Mouse (Mus musculus): ENCODE measurements around the gene Myh3. TPM values are rescaled to one million over a fixed set of nuclear protein-coding genes. Genes with fewer than 3 reads are reported as not detected.

Gene Myh3
- polyA plus RNA-seq, 1 experiment from 2014 or later = 0.04 TPM

DNA sequence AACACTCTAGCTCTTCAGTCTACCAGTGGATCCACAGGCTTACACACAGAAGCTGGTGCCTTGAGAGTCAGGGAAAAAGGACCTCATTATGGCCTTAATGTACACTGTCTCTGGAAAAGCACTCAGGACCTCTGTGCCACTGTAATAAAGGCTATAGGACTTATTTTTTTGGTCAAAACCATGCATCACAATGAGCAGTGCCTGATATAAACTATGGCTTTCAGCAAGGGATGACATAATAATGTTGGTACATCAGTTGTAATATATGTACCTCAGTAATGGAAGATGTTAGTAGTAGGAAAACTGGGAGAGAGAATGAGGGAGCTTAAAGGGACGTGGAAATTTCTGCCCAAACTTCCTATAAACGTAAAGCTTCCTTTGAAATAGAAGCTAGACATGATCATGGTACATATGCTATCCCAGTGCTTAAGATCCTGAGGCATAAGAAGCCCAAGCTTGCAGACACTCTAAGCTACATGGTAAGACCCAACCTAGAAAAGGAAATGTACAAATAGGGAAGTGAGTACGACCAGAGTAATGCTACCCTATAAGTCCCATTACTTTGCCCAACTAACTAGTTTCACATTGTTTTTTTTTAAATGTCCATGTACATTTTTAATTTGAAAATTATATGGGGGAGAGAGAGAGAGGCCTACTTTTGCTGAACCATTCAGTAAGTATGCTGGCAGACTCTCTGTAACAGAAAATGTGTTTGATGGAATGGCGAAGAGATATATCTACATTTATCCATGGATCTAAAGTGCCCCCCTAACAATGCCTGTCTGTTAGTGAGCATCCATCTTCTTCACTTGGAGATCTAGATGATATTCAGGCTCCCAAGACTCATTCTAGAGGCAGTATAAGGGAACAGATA is 68.5 kb downstream of the Myh3 start:
- H3K9me3 ChIP-seq (replicated peaks; ENCODE audit: control insufficient read depth, low read length) = no peaks in the 10 kb centered on the region
- no peak overlapping the region for H3K27ac ChIP-seq (ENCODE audit: low read depth, low read length)
- H3K4me3 ChIP-seq (ENCODE audit: low read depth, low read length) = no peak overlapping the region
- H3K4me2 ChIP-seq (ENCODE audit: low read length) = no peak overlapping the region
- no peak overlapping the region for H3K9ac ChIP-seq (ENCODE audit: low read length)
- no peak for ATAC-seq
- no peaks in the 10 kb centered on the region for H3K4me1 ChIP-seq (ENCODE audit: control insufficient read depth, insufficient read depth, low read length)
- no peaks in the 10 kb centered on the region for H3K36me3 ChIP-seq (ENCODE audit: control insufficient read depth, insufficient read depth, low read length)
- WGBS = 93% methylated on average over 4 of the region's 4 CpGs
- no peak for DNase-seq (ENCODE audit: low spot score)
- no peaks in the 10 kb centered on the region for H3K27me3 ChIP-seq (replicated peaks; ENCODE audit: control insufficient read depth, insufficient read depth, low read length)

DNA sequence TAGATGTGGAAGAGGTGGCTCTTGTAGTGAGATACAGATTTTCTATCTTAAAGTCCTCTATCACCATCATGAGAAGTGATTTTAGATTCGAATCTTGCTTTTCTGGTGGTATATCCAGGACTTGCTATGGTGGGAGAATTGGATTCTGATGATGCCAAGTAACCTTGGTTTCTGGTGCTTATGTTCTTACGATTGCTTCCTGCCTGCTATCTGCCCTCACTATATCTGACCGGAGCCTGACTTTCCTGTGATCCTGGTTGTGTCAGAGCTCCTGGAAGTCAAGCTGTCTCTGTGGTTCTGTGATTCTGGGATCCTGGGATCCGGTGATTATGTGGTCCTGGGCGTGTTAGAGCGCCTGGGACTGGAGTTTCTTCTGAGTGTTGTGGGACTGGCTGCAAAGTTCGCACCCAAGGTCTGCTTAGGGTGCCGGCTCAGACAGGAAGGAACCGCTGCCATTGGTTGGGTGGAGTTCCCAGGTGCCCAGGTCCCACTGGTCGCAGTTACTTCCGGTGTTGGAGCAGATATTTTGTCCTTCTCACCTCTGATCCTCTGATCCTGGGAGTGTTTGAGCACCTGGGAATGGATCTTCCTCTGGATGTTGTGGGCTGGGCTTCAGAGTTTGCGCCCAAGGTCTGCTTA is 69.3 kb downstream of the Myh3 start:
- Histone ChIP-seq H3K36me3 (ENCODE audit: control insufficient read depth, insufficient read depth, low read length) (no peaks in the 10 kb centered on the region), H3K27ac (ENCODE audit: low read depth, low read length) (no peak overlapping the region), H3K4me3 (ENCODE audit: low read depth, low read length) (no peak overlapping the region), H3K4me2 (ENCODE audit: low read length) (no peak overlapping the region), H3K27me3 (replicated peaks; ENCODE audit: control insufficient read depth, insufficient read depth, low read length) (no peaks in the 10 kb centered on the region), H3K9me3 (replicated peaks; ENCODE audit: control insufficient read depth, low read length) (no peaks in the 10 kb centered on the region), H3K9ac (ENCODE audit: low read length) (no peak overlapping the region), H3K4me1 (ENCODE audit: control insufficient read depth, insufficient read depth, low read length) (no peaks in the 10 kb centered on the region)
- ATAC-seq = no peak
- WGBS = 94% methylated on average over 12 of the region's 12 CpGs
- no peak for DNase-seq (ENCODE audit: low spot score)

DNA sequence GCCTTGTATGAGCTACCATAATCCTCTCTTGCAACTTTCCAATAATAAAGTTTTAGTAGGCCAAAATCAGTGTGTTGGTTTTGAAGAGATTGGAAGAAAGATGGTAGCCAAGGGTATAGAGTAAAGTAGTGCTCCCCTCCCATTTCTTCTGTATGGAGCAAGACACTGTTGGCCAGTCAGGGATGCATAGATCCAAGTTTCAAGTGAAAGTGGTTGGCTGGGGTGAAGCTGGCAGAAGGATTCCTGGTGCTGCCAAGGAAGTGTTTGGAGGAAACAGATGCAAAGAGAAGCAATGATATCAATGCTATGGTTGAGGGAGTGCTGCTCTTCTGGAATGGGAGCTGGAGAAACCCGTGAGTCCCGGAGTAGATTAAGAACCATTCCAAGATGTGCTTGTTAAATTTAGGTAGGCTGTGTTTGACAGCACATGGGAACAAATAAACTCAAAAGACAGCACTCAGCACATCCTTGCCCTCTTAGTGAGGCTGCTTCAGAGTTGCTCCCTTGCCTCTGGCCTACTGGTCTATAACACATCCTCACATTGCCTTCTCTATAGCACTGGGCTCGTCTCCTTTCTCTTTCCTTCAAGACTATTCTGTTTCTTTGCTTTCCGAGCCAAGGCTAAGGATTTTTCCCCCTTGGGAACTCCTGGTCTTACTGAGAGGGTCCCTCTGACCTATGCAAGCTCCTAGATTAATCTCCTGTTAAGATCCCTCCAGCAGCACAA is 70.3 kb downstream of the Myh3 start:
- 56% methylated on average over 4 of the region's 4 CpGs for WGBS
- no peak overlapping the region for H3K27ac ChIP-seq (ENCODE audit: low read depth, low read length)
- no peak overlapping the region for H3K4me2 ChIP-seq (ENCODE audit: low read length)
- DNase-seq (ENCODE audit: low spot score) (no peak), ATAC-seq (no peak)
- H3K9ac ChIP-seq (ENCODE audit: low read length) = no peak overlapping the region
- no peaks in the 10 kb centered on the region for H3K27me3 ChIP-seq (replicated peaks; ENCODE audit: control insufficient read depth, insufficient read depth, low read length)
- no peaks in the 10 kb centered on the region for H3K9me3 ChIP-seq (replicated peaks; ENCODE audit: control insufficient read depth, low read length)
- no peak overlapping the region for H3K4me3 ChIP-seq (ENCODE audit: low read depth, low read length)
- H3K4me1 ChIP-seq (ENCODE audit: control insufficient read depth, insufficient read depth, low read length) = no peaks in the 10 kb centered on the region
- no peaks in the 10 kb centered on the region for H3K36me3 ChIP-seq (ENCODE audit: control insufficient read depth, insufficient read depth, low read length)

DNA sequence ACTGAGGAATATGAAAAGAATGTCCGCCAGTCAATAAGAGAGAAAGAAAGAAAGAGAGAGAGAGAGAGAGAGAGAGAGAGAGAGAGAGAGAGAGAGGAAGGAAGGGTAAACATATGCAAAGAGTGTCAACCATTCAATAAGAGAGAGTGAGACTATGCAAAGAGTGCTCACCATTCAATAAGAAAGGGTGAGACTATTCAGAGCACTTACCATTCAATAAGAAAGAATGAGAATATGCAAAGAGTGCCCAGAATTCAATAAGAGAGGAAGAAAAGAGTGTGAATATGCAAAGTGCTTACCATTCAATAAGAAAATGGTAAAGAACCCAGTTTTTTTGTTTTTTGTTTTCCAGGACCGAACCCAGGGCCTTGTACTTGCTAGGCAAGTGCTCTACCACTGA is 72.1 kb downstream of the Myh3 start:
- Histone ChIP-seq H3K4me2 (ENCODE audit: low read length) (no peak overlapping the region), H3K9ac (ENCODE audit: low read length) (no peak overlapping the region), H3K9me3 (replicated peaks; ENCODE audit: control insufficient read depth, low read length) (no peaks in the 10 kb centered on the region), H3K4me1 (ENCODE audit: control insufficient read depth, insufficient read depth, low read length) (no peaks in the 10 kb centered on the region), H3K4me3 (ENCODE audit: low read depth, low read length) (no peak overlapping the region), H3K27me3 (replicated peaks; ENCODE audit: control insufficient read depth, insufficient read depth, low read length) (no peaks in the 10 kb centered on the region), H3K36me3 (ENCODE audit: control insufficient read depth, insufficient read depth, low read length) (no peaks in the 10 kb centered on the region), H3K27ac (ENCODE audit: low read depth, low read length) (no peak overlapping the region)
- WGBS = 72% methylated on average over 2 of the region's 2 CpGs
- ATAC-seq (no peak), DNase-seq (ENCODE audit: low spot score) (no peak)

DNA sequence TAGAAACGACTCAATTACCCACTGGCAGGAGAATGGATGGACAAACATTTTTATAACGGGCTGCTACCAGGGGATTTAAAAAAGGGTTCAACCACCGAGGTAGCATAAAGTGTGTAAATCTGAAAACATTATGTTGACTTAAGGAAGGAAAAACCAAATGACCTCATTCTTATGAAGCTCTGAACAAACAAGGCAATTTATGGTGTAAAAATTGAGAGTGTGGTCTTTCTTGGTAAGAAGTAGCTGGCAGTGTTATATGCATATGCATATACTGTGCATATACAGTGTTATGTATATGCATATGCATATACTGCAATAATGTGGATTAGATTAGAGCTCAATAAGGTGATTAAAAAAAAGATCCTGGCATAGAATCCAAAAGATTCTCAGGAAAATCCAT is 73.1 kb downstream of the Myh3 start:
- Histone ChIP-seq H3K27me3 (replicated peaks; ENCODE audit: control insufficient read depth, insufficient read depth, low read length) (no peaks in the 10 kb centered on the region), H3K4me1 (ENCODE audit: control insufficient read depth, insufficient read depth, low read length) (no peaks in the 10 kb centered on the region), H3K9ac (ENCODE audit: low read length) (no peak overlapping the region), H3K36me3 (ENCODE audit: control insufficient read depth, insufficient read depth, low read length) (no peaks in the 10 kb centered on the region), H3K9me3 (replicated peaks; ENCODE audit: control insufficient read depth, low read length) (no peaks in the 10 kb centered on the region), H3K27ac (ENCODE audit: low read depth, low read length) (no peak overlapping the region), H3K4me3 (ENCODE audit: low read depth, low read length) (no peak overlapping the region), H3K4me2 (ENCODE audit: low read length) (no peak overlapping the region)
- 67% methylated on average over 3 of the region's 3 CpGs for WGBS
- DNase-seq (ENCODE audit: low spot score) (no peak), ATAC-seq (no peak)

Small RNA genes within 50 kb of the gene (microRNA-seq; reads per million reads assigned to microRNA genes)
- not detected for gene Mir6923

Other genes with a start within 250 kb of the Myh3 start
- 0.09 and 0.11 TPM in 2 replicates for gene Pirt, start 166.3 kb upstream of the Myh3 start, polyA plus RNA-seq (2014; fragmentation: Nextera tagmentation; extraction: Ambion mirVana)
- not detected in 2 replicates for gene Tmem238l, start 121.7 kb upstream of the Myh3 start, polyA plus RNA-seq (2014; fragmentation: Nextera tagmentation; extraction: Ambion mirVana)
- gene Tmem220, start 53.1 kb upstream of the Myh3 start, polyA plus RNA-seq (2014; fragmentation: Nextera tagmentation; extraction: Ambion mirVana) = 0.36 and 0.62 TPM in 2 replicates
- gene Adprm, start 25.7 kb upstream of the Myh3 start, polyA plus RNA-seq (2014; fragmentation: Nextera tagmentation; extraction: Ambion mirVana) = 35.4 and 38.8 TPM in 2 replicates
- gene Sco1, start 25.6 kb upstream of the Myh3 start, polyA plus RNA-seq (2014; fragmentation: Nextera tagmentation; extraction: Ambion mirVana) = 9.3 and 10.3 TPM in 2 replicates
- gene Myh2, start 92.7 kb downstream of the Myh3 start, polyA plus RNA-seq (2014; fragmentation: Nextera tagmentation; extraction: Ambion mirVana) = 0.06 TPM in 1 of 2 replicates, not detected in the other
- 0.10 TPM in 1 of 2 replicates, not detected in the other for gene Myh1, start 121.8 kb downstream of the Myh3 start, polyA plus RNA-seq (2014; fragmentation: Nextera tagmentation; extraction: Ambion mirVana)
- 0.03 TPM in 1 of 2 replicates, not detected in the other for gene Myh4, start 159.7 kb downstream of the Myh3 start, polyA plus RNA-seq (2014; fragmentation: Nextera tagmentation; extraction: Ambion mirVana)
- 0.04 and 0.17 TPM in 2 replicates for gene Myh8, start 198.8 kb downstream of the Myh3 start, polyA plus RNA-seq (2014; fragmentation: Nextera tagmentation; extraction: Ambion mirVana)
- not detected in 2 replicates for gene Myh13, start 243.4 kb downstream of the Myh3 start, polyA plus RNA-seq (2014; fragmentation: Nextera tagmentation; extraction: Ambion mirVana)